Mouse (Mus musculus): ENCODE data around the gene Ddx39b.
"Not testable (repeated sequence)": the region's sequence is repeated elsewhere in the genome, so short reads cannot be mapped to it uniquely, and the experiment has no call there.

Gene Ddx39b

GRCm38 (mm10) chr17:35262664-35263522 lies 21.3 kb downstream of the Ddx39b start, which contains the start of gene H2-D1:
Gene H2-D1, plus strand, starts transcription at chr17:35262730.
- DNase-seq (ENCODE audit: low spot score in 2 of 2), result peak; percentile 93 to 95

GRCm38 (mm10) chr17:35263523-35263883 lies 22.0 kb downstream of the Ddx39b start:
- no peak for DNase-seq (ENCODE audit: low spot score in 2 of 2)

GRCm38 (mm10) chr17:35267399-35268086 lies 26.0 kb downstream of the Ddx39b start:
- DNase-seq (ENCODE audit: low spot score in 2 of 2), result no peak

- DNase-seq (ENCODE audit: low spot score in 2 of 2), result no peak
Measured at GRCm38 (mm10) chr17:35269653-35270347, 28.3 kb downstream of the Ddx39b start.

GRCm38 (mm10) chr17:35272249-35272648 lies 30.7 kb downstream of the Ddx39b start:
- no peak for DNase-seq (ENCODE audit: low spot score in 2 of 2)

- DNase-seq (ENCODE audit: low spot score in 2 of 2), result peak; percentile 79 to 90
Measured at GRCm38 (mm10) chr17:35274770-35275169, 33.2 kb downstream of the Ddx39b start.

GRCm38 (mm10) chr17:35276304-35276864 lies 34.8 kb downstream of the Ddx39b start:
- no peak for DNase-seq (ENCODE audit: low spot score in 2 of 2)

- DNase-seq (ENCODE audit: low spot score in 2 of 2), result no peak
Measured at GRCm38 (mm10) chr17:35278049-35278448, 36.5 kb downstream of the Ddx39b start.

GRCm38 (mm10) chr17:35278957-35279688 lies 37.6 kb downstream of the Ddx39b start:
- no peak for DNase-seq (ENCODE audit: low spot score in 2 of 2)

GRCm38 (mm10) chr17:35280276-35280675 lies 38.7 kb downstream of the Ddx39b start:
- no peak for DNase-seq (ENCODE audit: low spot score in 2 of 2)

GRCm38 (mm10) chr17:35285431-35285830 lies 43.9 kb downstream of the Ddx39b start:
- no peak for DNase-seq (ENCODE audit: low spot score in 2 of 2)

- peak; percentile 34 to 41 for DNase-seq (ENCODE audit: low spot score in 2 of 2)
Measured at GRCm38 (mm10) chr17:35295796-35296195, 54.2 kb downstream of the Ddx39b start.

- not testable (repeated sequence) for DNase-seq (ENCODE audit: low spot score in 2 of 2)
Measured at GRCm38 (mm10) chr17:35300261-35300945, 58.9 kb downstream of the Ddx39b start.

GRCm38 (mm10) chr17:35301645-35302258 lies 60.2 kb downstream of the Ddx39b start:
- DNase-seq (ENCODE audit: low spot score in 2 of 2), result peak; percentile 92 to 94

GRCm38 (mm10) chr17:35303271-35303670 lies 61.7 kb downstream of the Ddx39b start:
- no peak for DNase-seq (ENCODE audit: low spot score in 2 of 2)

Measured in frontal cortex, postnatal 25 days (tissue).